Mouse (Mus musculus) embryonic facial prominence, embryonic 14.5 days (tissue): ENCODE measurements at regions not wholly inside any gene's neighbourhood (a gene's known extent, or its start where the extent isn't known, plus 50 kb on each side); places are given as distances from the start of the nearest gene placed in this dataset.

Source experiments
- ATAC-seq: fragments of 200-750 bp; cut with Nextera tagmentation; 2 replicates; pipeline ENCODE4 v1.8.0; 2017; ENCODE audit warnings: low read depth, moderate number of reproducible peaks, moderate TSS enrichment
- DNase-seq: peaks from one replicate; pipeline ENCODE4 v3.0.0-alpha.2; 2015; ENCODE audit warnings: low spot score
- H3K27ac ChIP-seq: fragments of 300-500 bp; sonication (generic); replicated peaks from 2 replicates; pipeline ENCODE4 v1.5.1; 2014; ENCODE audit warnings: low read depth, mild to moderate bottlenecking, low read length, moderate library complexity
- H3K27me3 ChIP-seq: fragments of 300-500 bp; sonication (generic); replicated peaks from 2 replicates; pipeline ENCODE4 v1.6.1; 2014; ENCODE audit warnings: low read length; ENCODE audit not compliant: control insufficient read depth, insufficient read depth
- H3K36me3 ChIP-seq: fragments of 300-500 bp; sonication (generic); 2 replicates; pipeline ENCODE4 v1.6.1; 2014; ENCODE audit warnings: low read length, mixed read lengths; ENCODE audit not compliant: control insufficient read depth, insufficient read depth
- H3K4me1 ChIP-seq: fragments of 300-500 bp; sonication (generic); 2 replicates; pipeline ENCODE4 v1.6.1; 2014; ENCODE audit warnings: antibody characterized with exemption, low read length; ENCODE audit not compliant: control insufficient read depth, insufficient read depth
- H3K4me2 ChIP-seq: fragments of 300-500 bp; sonication (generic); 2 replicates; pipeline ENCODE4 v1.6.1; 2014; ENCODE audit warnings: low read depth, mild to moderate bottlenecking, low read length, moderate library complexity, mixed read lengths
- H3K4me3 ChIP-seq: fragments of 300-500 bp; sonication (generic); 2 replicates; pipeline ENCODE4 v1.5.1; 2014; ENCODE audit warnings: low read depth, mild to moderate bottlenecking, low read length
- H3K9ac ChIP-seq: fragments of 300-500 bp; sonication (generic); 2 replicates; pipeline ENCODE4 v1.6.1; 2014; ENCODE audit warnings: low read depth, mild to moderate bottlenecking, low read length, moderate library complexity, mixed read lengths
- H3K9me3 ChIP-seq: fragments of 300-500 bp; sonication (generic); 2 replicates; pipeline ENCODE4 v1.6.1; 2016; ENCODE audit warnings: low read length; ENCODE audit not compliant: control insufficient read depth
- WGBS: fragments of 180-500 bp; shearing (Covaris S2); extraction: QIAGEN DNeasy Blood & Tissue Kit; methylation state at CpG from one replicate; pipeline ENCODE4 v1.1.7; 2014; 5-methylcytosine and 5-hydroxymethylcytosine counted together

GRCm38 (mm10) chr3:39575200-39575599 lies 688.5 kb downstream of the Fat4 start:
- 73% methylated on average over 3 of the region's 3 CpGs for WGBS
- ATAC-seq (no peak), DNase-seq (no peak)
- Histone ChIP-seq H3K36me3 (no peaks in the 10 kb centered on the region), H3K27me3 (no peaks in the 10 kb centered on the region), H3K9ac (no peak overlapping the region), H3K4me1 (peaks cover 11% of the 10 kb centered on the region), H3K9me3 (no peaks in the 10 kb centered on the region), H3K27ac (no peak overlapping the region), H3K4me3 (no peak overlapping the region), H3K4me2 (no peak overlapping the region)

- no peak overlapping the region for H3K9ac ChIP-seq
Measured at GRCm38 (mm10) chr3:39591312-39591711, 704.6 kb downstream of the Fat4 start.

GRCm38 (mm10) chr3:39592349-39593117 lies 705.8 kb downstream of the Fat4 start:
- H3K4me1 ChIP-seq = no peaks in the 10 kb centered on the region
- no peak overlapping the region for H3K4me2 ChIP-seq
- H3K27ac ChIP-seq = no peak overlapping the region
- no peak overlapping the region for H3K9ac ChIP-seq
- DNase-seq (peak; percentile 81), ATAC-seq (0 out of 2 replicates have a peak, but pooled peaks have one; percentile 26)
- no peaks in the 10 kb centered on the region for H3K9me3 ChIP-seq
- no peaks in the 10 kb centered on the region for H3K27me3 ChIP-seq
- no peak overlapping the region for H3K4me3 ChIP-seq
- H3K36me3 ChIP-seq = no peaks in the 10 kb centered on the region
- 64% methylated on average over 4 of the region's 4 CpGs for WGBS

More at GRCm38 (mm10) chr3:39591312-39591711, 704.6 kb downstream of the Fat4 start:
- H3K9me3 ChIP-seq = no peaks in the 10 kb centered on the region
- WGBS = 56% methylated on average over 2 of the region's 2 CpGs
- no peak for ATAC-seq
- no peak overlapping the region for H3K4me3 ChIP-seq
- DNase-seq = no peak
- H3K4me1 ChIP-seq = no peaks in the 10 kb centered on the region; the same call in 1 of the 2 replicates
- H3K27ac ChIP-seq = no peak overlapping the region
- no peaks in the 10 kb centered on the region for H3K27me3 ChIP-seq
- no peaks in the 10 kb centered on the region for H3K36me3 ChIP-seq
- H3K4me2 ChIP-seq = no peak overlapping the region

- ATAC-seq (peak; percentile 18; the same call in 1 of the 2 replicates), DNase-seq (no peak)
- H3K9me3 ChIP-seq = no peaks in the 10 kb centered on the region
- H3K27me3 ChIP-seq = no peaks in the 10 kb centered on the region
- no peak overlapping the region for H3K4me3 ChIP-seq
- H3K36me3 ChIP-seq = no peaks in the 10 kb centered on the region
- no peak overlapping the region for H3K27ac ChIP-seq
- H3K9ac ChIP-seq = no peak overlapping the region
- WGBS = 77% methylated on average over 3 of the region's 3 CpGs
- H3K4me1 ChIP-seq = no peaks in the 10 kb centered on the region
- no peak overlapping the region for H3K4me2 ChIP-seq
Measured at GRCm38 (mm10) chr3:39609937-39610336, 723.2 kb downstream of the Fat4 start.

GRCm38 (mm10) chr3:39612408-39612807 lies 725.7 kb downstream of the Fat4 start:
- no peak for DNase-seq
- Histone ChIP-seq H3K4me2 (no peak overlapping the region), H3K9ac (no peak overlapping the region), H3K4me1 (no peaks in the 10 kb centered on the region), H3K36me3 (no peaks in the 10 kb centered on the region), H3K9me3 (no peaks in the 10 kb centered on the region), H3K4me3 (no peak overlapping the region), H3K27me3 (no peaks in the 10 kb centered on the region), H3K27ac (no peak overlapping the region)
- 77% methylated on average over 7 of the region's 7 CpGs for WGBS
- ATAC-seq = no peak

- no peak for ATAC-seq
Measured at GRCm38 (mm10) chr3:39637924-39638323, 751.2 kb downstream of the Fat4 start.

GRCm38 (mm10) chr3:39643194-39643593 lies 756.5 kb downstream of the Fat4 start:
- Histone ChIP-seq H3K36me3 (no peaks in the 10 kb centered on the region), H3K27ac (no peak overlapping the region), H3K4me3 (no peak overlapping the region), H3K27me3 (no peaks in the 10 kb centered on the region), H3K4me1 (no peaks in the 10 kb centered on the region; the same call in 1 of the 2 replicates), H3K9me3 (no peaks in the 10 kb centered on the region), H3K9ac (no peak overlapping the region), H3K4me2 (no peak overlapping the region)
- ATAC-seq (no peak), DNase-seq (no peak)
- 79% methylated on average over 3 of the region's 3 CpGs for WGBS

More at GRCm38 (mm10) chr3:39637924-39638323, 751.2 kb downstream of the Fat4 start:
- Histone ChIP-seq H3K4me1 (no peaks in the 10 kb centered on the region), H3K4me3 (no peak overlapping the region), H3K36me3 (no peaks in the 10 kb centered on the region), H3K9ac (no peak overlapping the region), H3K4me2 (no peak overlapping the region), H3K27ac (no peak overlapping the region), H3K9me3 (no peaks in the 10 kb centered on the region), H3K27me3 (no peaks in the 10 kb centered on the region)
- 65% methylated on average over 5 of the region's 5 CpGs for WGBS
- no peak for DNase-seq

- Histone ChIP-seq H3K4me2 (no peak overlapping the region), H3K27ac (no peak overlapping the region), H3K9ac (no peak overlapping the region), H3K4me1 (no peaks in the 10 kb centered on the region), H3K9me3 (no peaks in the 10 kb centered on the region), H3K4me3 (no peak overlapping the region), H3K36me3 (no peaks in the 10 kb centered on the region), H3K27me3 (no peaks in the 10 kb centered on the region)
- WGBS = 75% methylated on average over 3 of the region's 3 CpGs
- no peak for DNase-seq
- ATAC-seq = no peak
Measured at GRCm38 (mm10) chr3:39666817-39667216, 780.1 kb downstream of the Fat4 start.

GRCm38 (mm10) chr3:39669145-39669544 lies 782.4 kb downstream of the Fat4 start:
- no peak overlapping the region for H3K4me3 ChIP-seq
- H3K36me3 ChIP-seq = no peaks in the 10 kb centered on the region
- H3K27ac ChIP-seq = no peak overlapping the region
- WGBS = 72% methylated on average over 1 of the region's 1 CpGs
- H3K4me1 ChIP-seq = no peaks in the 10 kb centered on the region
- ATAC-seq = no peak
- H3K9ac ChIP-seq = no peak overlapping the region
- no peak overlapping the region for H3K4me2 ChIP-seq
- no peaks in the 10 kb centered on the region for H3K27me3 ChIP-seq
- DNase-seq = no peak
- H3K9me3 ChIP-seq = no peaks in the 10 kb centered on the region
